Mouse (Mus musculus): ENCODE measurements around the gene Olfr952.

DNA sequence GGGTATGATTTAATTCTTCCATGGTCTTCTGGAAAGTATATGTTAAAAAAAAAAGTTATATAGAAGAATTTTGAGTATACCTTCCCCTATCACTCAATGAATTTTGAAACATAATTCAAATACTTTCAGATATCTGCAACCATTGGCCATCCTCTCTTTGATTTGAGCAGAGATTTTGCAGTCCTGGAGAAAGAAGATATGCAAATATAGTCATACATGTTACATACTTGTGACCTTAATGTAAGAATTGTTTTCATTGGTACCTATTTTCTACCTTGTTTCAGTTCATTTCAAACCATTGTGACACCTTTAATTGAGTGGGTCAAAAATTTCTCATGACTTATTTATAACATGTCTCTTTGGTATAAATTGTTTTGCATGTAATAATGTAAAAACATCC is at the start of gene Olfr952:
- TF ChIP-seq ZC3H11A (IDR thresholded peaks at IDR 0.05; ENCODE audit: borderline replicate concordance, low read depth, low read length): no peak
- no peak for TF ChIP-seq CHD2 (IDR thresholded peaks at IDR 0.05; ENCODE audit: low read depth, low read length)
- no peak for TF ChIP-seq MAFK (IDR thresholded peaks at IDR 0.05; ENCODE audit: insufficient read depth, low read depth, low read length)
- TF ChIP-seq ZNF384 (IDR thresholded peaks at IDR 0.05; ENCODE audit: low read depth, low read length): no peak
